Mouse (Mus musculus) layer of hippocampus, adult 8-10 months (tissue): ENCODE results near the gene Apoa2. TPM values are rescaled to one million over a fixed set of nuclear protein-coding genes. Genes with fewer than 3 reads are reported as not detected.
A peak's percentile ranks its signal among the peaks of the same experiment; 100 is the strongest.

Experiments
- DNase-seq, 2 experiments: peaks; one replicate each; pipeline ENCODE4 v3.0.0; 2022; ENCODE audit warnings: low spot score in 2 of 2
- total RNA-seq, 4 experiments: library from RNA; stranded (reverse); gene quantifications; 2 replicates each; pipeline ENCODE4 v1.2.4; 2022

Gene Apoa2
- total RNA-seq, 4 experiments from 2014 or later, result 1.9 to 3.1 (median 2.5) TPM

GRCm38 (mm10) chr1:171258921-171259320 is 34.1 kb downstream of the Apoa2 start:
- no peak for DNase-seq

DNA sequence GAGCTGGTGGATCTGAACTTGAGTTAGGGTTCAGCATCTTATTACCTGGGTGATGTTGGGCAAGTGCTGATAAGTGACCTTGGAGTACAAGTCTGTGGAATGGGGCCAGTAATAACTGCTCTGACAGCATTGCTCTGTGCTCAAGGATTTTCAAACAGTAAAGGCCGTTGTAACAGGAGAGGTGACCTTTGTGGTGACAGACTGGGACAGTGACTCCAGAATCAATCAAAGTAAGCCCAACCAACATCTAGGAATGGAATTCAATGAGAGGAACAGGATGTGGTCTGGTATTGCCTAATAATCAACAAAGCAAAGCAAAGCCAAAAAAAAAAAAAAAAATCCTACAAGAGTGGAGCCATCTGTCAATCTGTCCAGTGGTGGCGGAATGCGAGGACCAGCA is 35.5 kb downstream of the Apoa2 start:
- DNase-seq, result no peak

DNA sequence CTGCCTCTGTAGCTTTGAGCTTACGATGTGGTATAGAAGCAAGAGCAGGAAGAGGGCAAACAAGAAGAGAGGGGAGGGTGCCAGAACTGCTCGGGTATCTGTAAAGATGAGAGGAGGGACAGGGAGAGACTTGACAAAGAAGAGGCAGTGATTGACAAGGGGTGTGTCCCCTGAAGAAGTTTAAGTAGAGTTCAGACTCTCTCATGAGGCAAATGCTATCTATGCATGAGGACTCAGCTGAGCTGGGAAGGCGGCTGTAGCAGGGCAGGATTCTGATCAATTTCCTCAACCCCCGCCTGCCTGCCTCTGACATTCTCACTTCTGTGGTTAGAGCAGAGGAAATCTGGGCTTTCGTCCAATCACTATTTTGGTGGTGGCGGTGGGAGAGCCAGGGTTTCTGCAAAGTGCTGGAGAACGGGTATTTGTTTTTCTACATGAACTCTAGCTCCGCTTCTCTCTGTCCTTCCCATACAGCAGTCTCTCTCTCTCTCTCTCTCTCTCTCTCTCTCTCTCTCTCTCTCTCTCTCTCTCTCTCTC is 37.8 kb downstream of the Apoa2 start:
- DNase-seq, result peak; percentile 86 to 89

GRCm38 (mm10) chr1:171263185-171263611 is 38.3 kb downstream of the Apoa2 start:
- DNase-seq, result no peak

- DNase-seq, result no peak
These were observed 39.0 kb downstream of the Apoa2 start for GRCm38 (mm10) chr1:171263666-171264461.

DNA sequence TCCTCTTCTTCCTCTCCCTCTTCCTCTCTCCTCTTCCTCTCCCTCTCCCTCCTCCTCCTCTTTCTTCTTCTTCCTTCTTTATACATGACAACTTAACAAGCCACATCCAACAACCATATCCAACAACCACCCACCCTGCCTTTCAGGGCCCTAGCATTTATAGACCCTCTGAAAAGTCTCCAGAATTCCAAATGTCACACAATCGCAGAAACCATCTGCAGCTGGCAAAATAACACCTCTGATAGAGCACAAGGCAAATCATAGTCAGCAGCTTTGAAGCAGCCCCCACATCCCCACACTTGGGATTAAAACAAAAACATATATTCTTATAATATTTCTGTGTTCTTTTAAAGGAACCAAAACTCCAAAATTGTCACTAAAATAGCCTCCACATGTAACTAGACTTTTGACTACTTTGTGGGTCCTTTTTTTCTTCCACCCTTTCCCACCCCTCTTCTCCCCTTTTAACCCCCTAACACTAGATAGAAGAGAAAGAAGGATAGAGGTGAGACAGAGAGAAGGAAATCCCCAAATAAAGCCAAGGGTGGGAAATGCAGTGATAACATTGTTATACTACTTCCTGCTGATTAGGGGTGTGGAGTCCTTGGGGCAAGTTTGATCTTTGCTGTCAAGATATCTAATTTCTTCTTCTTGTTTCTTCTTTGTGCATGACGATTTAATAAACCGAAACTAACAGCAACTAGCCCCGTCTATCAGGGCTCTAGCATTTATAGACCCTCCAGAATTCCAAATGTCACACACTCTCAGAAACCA is 41.3 kb downstream of the Apoa2 start:
- no peak for DNase-seq

DNA sequence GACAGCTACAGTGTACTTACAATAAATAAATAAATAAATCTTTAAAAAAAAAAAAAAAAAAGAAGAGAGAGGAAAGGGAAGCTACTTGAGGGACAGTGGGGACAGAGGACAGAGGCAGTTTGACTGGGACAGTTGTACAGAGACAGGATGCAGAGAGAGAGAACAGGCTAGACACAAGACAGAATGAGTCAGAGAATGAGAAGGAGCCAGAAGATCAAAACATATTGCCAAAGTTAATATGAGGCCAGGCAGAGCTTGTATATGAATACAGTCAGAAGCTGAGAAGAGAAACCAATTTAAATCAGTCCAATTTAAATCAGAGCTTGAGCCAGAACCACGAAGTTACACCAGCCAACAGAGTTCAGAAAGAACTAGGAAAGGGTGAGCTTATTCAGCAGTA is 43.5 kb downstream of the Apoa2 start:
- no peak for DNase-seq

- peak; percentile 91 to 95 for DNase-seq
These were observed 45.2 kb downstream of the Apoa2 start, which contains the start of gene B4galt3 for GRCm38 (mm10) chr1:171269848-171270572. Gene B4galt3, plus strand, starts transcription at chr1:171270328.

DNA sequence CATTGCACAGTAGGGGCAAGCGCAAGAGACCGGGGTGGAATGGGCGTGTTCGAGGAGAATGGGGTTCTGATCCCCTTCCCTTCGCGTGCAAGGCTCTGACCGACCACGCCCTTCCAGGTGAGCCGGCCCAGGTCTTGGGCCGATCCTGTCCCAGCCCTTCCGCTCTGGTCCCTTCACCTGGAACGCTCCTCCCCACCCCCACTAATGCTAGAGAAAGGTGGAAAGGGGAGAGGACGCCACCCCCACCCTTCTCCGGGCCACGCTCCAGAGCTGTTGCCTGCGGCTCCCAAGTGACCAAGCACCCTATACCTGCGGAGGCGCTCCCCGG is 45.7 kb downstream of the Apoa2 start:
- no peak for DNase-seq

- DNase-seq, result no peak
These were observed 46.3 kb downstream of the Apoa2 start for GRCm38 (mm10) chr1:171271196-171271595.

DNA sequence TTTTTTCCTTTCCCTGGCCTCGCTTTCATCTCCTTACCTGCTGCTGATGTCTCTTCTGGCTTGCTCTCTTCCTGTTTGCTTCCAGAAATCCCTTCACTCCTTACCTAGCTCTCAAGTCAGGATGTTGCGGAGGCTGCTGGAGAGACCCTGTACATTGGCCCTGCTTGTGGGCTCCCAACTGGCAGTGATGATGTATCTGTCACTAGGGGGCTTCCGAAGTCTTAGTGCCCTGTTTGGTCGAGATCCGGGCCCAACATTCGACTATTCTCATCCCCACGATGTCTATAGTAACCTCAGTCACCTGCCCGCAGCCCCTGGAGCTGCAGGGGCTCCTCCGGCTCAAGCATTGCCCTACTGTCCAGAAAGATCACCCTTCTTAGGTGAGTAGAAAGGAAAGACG is 46.8 kb downstream of the Apoa2 start:
- no peak for DNase-seq

DNA sequence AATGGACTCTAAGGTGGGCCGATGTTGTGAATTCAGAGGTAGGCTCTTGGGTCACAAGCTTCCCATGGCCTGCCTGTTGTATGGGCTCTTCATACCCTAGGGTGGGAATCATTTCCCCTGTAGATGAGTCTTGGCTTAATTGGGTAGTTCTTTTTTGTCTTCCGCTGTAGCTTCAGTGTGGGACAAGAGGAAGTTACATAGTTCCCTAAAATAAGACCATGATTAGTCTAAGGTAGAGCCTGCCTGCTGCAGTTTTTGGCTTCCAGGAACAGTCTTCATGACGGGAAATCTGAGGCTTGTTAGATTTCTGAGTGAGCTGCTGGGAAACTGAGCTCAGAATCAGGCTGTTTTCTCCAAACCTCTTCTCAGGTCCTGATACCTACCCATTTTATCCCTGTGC is 47.2 kb downstream of the Apoa2 start:
- no peak for DNase-seq

DNA sequence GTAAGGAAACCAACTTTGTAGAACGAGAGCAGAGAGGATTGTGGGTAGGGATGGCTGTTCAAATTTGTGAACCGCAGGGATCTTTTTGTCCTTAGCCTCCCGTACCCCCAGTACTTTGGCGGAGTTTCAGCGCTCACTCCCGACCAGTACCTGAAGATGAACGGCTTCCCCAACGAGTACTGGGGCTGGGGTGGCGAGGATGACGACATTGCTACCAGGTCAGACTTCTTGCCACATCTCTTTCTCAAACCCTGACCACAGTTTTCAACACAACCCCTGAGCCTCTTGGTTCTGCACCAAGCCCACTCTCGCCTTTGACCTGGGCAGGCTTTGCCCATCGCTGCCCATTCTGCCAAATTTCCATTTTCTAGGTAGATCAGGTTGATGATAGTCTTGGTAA is 49.3 kb downstream of the Apoa2 start:
- no peak for DNase-seq

DNA sequence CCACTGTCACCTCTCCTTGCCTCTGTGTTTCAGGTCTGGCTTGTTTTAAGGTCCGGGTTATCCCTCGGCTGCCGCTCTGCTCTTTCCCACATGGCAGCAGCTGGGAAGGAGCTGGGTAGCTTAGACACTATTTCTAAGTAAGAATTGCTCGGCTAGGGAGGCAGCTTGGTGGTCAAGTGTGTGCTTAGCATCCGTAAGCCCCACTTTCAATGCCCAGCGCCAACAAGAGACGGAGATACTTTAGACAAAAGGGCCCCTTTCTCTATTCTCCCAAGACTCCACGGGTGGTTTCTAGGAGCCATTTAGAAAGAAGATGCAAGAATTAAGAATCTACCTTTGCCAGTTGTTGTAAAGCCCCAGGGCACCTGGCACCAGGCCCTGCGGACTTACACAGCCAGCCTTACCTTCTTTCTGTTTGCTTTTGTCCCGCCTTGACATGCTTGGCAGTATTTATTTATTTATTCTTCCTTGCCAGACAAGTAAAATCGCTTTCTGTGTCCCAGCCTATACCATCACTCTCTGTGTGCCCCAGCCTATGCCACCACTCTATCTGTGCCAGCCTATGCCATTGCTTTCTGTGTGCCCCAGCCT is 50.4 kb downstream of the Apoa2 start:
- no peak for DNase-seq

Other genes with a start within 250 kb of the Apoa2 start
- gene Fcgr2b, start 248.5 kb upstream of the Apoa2 start, total RNA-seq, result 10 to 100 TPM in 2 of 4 experiments, 1 to 10 TPM in 2; 4.2 to 46.4 (median 21.4) TPM
- gene Fcgr4, start 206.1 kb upstream of the Apoa2 start, total RNA-seq, result 1 to 10 TPM in 2 of 4 experiments, not detected in 2; 1.5 to 1.7 TPM
- 10 to 100 TPM; 10.6 to 67.7 (median 34.1) TPM for gene Fcgr3, start 160.1 kb upstream of the Apoa2 start, total RNA-seq
- 1 to 10 TPM in 2 of 4 experiments, under 1 TPM in 2; 0.43 to 3.1 (median 1.3) TPM for gene Cfap126, start 111.1 kb upstream of the Apoa2 start, total RNA-seq
- 100 to 1,000 TPM; 201 to 206 (median 203) TPM for gene Sdhc, start 74.5 kb upstream of the Apoa2 start, total RNA-seq
- not detected for gene Mpz, start 74.3 kb upstream of the Apoa2 start, total RNA-seq
- gene Pcp4l1, start 28.8 kb upstream of the Apoa2 start, total RNA-seq, result 10 to 100 TPM; 42.4 to 47.5 (median 44.4) TPM
- under 1 TPM in 2 of 4 experiments, not detected in 2; 0.10 to 0.36 TPM for gene Nr1i3, start 11.1 kb upstream of the Apoa2 start, total RNA-seq
- 10 to 100 TPM; 69.3 to 85.0 (median 74.9) TPM for gene Tomm40l, start 2.5 kb upstream of the Apoa2 start, total RNA-seq
- 10 to 100 TPM; 10.9 to 95.1 (median 48.8) TPM for gene Fcer1g, start 9.3 kb downstream of the Apoa2 start, total RNA-seq
- 10 to 100 TPM; 11.6 to 13.7 (median 12.4) TPM for gene Adamts4, start 25.4 kb downstream of the Apoa2 start, total RNA-seq
- gene Ndufs2, start 26.3 kb downstream of the Apoa2 start, total RNA-seq, result 100 to 1,000 TPM; 263 to 286 (median 271) TPM
- 10 to 100 TPM; 63.5 to 76.8 (median 70.2) TPM for gene B4galt3, start 45.3 kb downstream of the Apoa2 start, total RNA-seq
- 10 to 100 TPM; 28.5 to 37.1 (median 33.3) TPM for gene Ppox, start 56.1 kb downstream of the Apoa2 start, total RNA-seq
- gene Usp21, start 62.9 kb downstream of the Apoa2 start, total RNA-seq, result 10 to 100 TPM; 53.7 to 63.6 (median 58.8) TPM
- gene Ufc1, start 70.0 kb downstream of the Apoa2 start, total RNA-seq, result 100 to 1,000 TPM; 101 to 113 (median 108) TPM
- 10 to 100 TPM; 35.7 to 41.2 (median 38.2) TPM for gene Dedd, start 104.1 kb downstream of the Apoa2 start, total RNA-seq
- 10 to 100 TPM; 40.1 to 54.1 (median 45.6) TPM for gene Nit1, start 120.6 kb downstream of the Apoa2 start, total RNA-seq
- gene Pfdn2, start 120.6 kb downstream of the Apoa2 start, total RNA-seq, result 100 to 1,000 TPM in 3 of 4 experiments, 10 to 100 TPM in 1; 97.7 to 171 (median 130) TPM
- 10 to 100 TPM in 2 of 4 experiments, 1 to 10 TPM in 2; 5.1 to 11.7 (median 8.2) TPM for gene Klhdc9, start 135.7 kb downstream of the Apoa2 start, total RNA-seq
- gene Nectin4, start 145.0 kb downstream of the Apoa2 start, total RNA-seq, result 1 to 10 TPM; 5.6 to 7.6 (median 6.5) TPM
- gene Arhgap30, start 163.9 kb downstream of the Apoa2 start, total RNA-seq, result 1 to 10 TPM; 1.9 to 8.7 (median 4.9) TPM
- 100 to 1,000 TPM; 110 to 142 (median 124) TPM for gene Usf1, start 186.3 kb downstream of the Apoa2 start, total RNA-seq
- 10 to 100 TPM in 1 of 4 experiments, 1 to 10 TPM in 3; 3.0 to 10.0 (median 4.6) TPM for gene Tstd1, start 193.8 kb downstream of the Apoa2 start, total RNA-seq
- gene F11r, start 212.5 kb downstream of the Apoa2 start, total RNA-seq, result 10 to 100 TPM in 2 of 4 experiments, 1 to 10 TPM in 2; 4.8 to 18.6 (median 11.1) TPM